Mouse (Mus musculus): Measurements from ENCODE around the gene Il17ra. TPM values are rescaled to one million over a fixed set of nuclear protein-coding genes. Genes with fewer than 3 reads are reported as not detected.

Gene Il17ra
- polyA plus RNA-seq, 1 experiment from 2014 or later: 10.6 TPM

DNA sequence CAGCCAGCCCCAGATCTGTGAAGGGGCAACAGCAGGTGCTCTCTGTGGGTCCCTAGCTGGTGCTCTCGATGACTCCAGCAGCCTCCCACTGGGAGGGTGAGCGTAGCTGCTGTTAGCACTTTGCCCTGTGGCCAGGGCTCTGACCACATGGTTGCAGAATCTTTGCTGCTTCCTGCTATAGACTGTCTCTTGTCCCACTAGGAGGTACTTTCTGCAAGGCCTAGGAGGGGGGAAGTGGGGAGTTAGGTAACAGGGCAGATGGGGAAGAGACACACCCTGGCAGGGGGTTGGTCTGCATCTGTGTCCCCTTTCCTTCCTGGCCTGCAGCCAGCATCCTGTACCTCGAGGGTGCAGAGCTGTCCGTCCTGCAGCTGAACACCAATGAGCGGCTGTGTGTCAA lies 10.4 kb downstream of the Il17ra start:
- ATAC-seq (peak; percentile 55), DNase-seq (peak; percentile 74)
- Histone ChIP-seq H3K27ac (ENCODE audit: low read depth) (peak overlapping the region; percentile 31; the same call in 1 of the 2 replicates), H3K36me3 (replicated peaks; ENCODE audit: insufficient read depth, low read length) (peaks cover 46% of the 10 kb centered on the region), H3K4me3 (ENCODE audit: low read depth, low read length) (no peak overlapping the region), H3K9ac (replicated peaks) (no peak overlapping the region), H3K27me3 (ENCODE audit: insufficient read depth, low read length) (no peaks in the 10 kb centered on the region), H3K4me2 (ENCODE audit: low read depth, low read length) (peak overlapping the region; percentile 24), H3K4me1 (ENCODE audit: insufficient read depth) (peaks cover 48% of the 10 kb centered on the region), H3K9me3 (ENCODE audit: low read length) (no peaks in the 10 kb centered on the region)
- TF ChIP-seq EP300 (IDR thresholded peaks at IDR 0.05; ENCODE audit: low read depth) (no peak; the same call in 1 of the 2 replicates), CTCF (IDR thresholded peaks at IDR 0.05; ENCODE audit: low read depth) (0 out of 2 replicates have a peak, but pooled peaks have one; percentile 5)
- WGBS (ENCODE audit: insufficient replicate concordance): 21% methylated on average over 5 of the region's 5 CpGs

DNA sequence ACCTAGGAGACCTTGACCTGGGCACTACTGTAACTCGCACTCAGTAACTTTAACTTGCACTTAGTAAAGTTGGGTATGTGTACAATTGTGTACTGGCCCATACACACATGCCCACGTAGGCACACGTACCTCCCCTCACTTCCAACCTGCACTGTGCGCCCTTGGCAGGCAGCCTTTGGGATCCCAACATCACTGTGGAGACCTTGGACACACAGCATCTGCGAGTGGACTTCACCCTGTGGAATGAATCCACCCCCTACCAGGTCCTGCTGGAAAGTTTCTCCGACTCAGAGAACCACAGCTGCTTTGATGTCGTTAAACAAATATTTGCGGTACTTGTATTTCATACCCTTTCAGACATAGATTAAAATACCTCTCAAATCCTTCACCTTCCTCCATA lies 12.2 kb downstream of the Il17ra start:
- H3K4me1 ChIP-seq (ENCODE audit: insufficient read depth): peaks cover 40% of the 10 kb centered on the region
- no peak; the same call in 1 of the 2 replicates for TF ChIP-seq EP300 (IDR thresholded peaks at IDR 0.05; ENCODE audit: low read depth)
- no peak for TF ChIP-seq CTCF (IDR thresholded peaks at IDR 0.05; ENCODE audit: low read depth)
- H3K36me3 ChIP-seq (replicated peaks; ENCODE audit: insufficient read depth, low read length): peaks cover 62% of the 10 kb centered on the region
- no peak overlapping the region for H3K4me3 ChIP-seq (ENCODE audit: low read depth, low read length)
- ATAC-seq: peak; percentile 77
- H3K27ac ChIP-seq (ENCODE audit: low read depth): peak overlapping the region; percentile 68
- no peaks in the 10 kb centered on the region for H3K9me3 ChIP-seq (ENCODE audit: low read length)
- no peaks in the 10 kb centered on the region for H3K27me3 ChIP-seq (ENCODE audit: insufficient read depth, low read length)
- 71% methylated on average over 8 of the region's 8 CpGs for WGBS (ENCODE audit: insufficient replicate concordance)
- H3K9ac ChIP-seq (replicated peaks): no peak overlapping the region
- peak; percentile 57 for DNase-seq
- no peak overlapping the region for H3K4me2 ChIP-seq (ENCODE audit: low read depth, low read length)

DNA sequence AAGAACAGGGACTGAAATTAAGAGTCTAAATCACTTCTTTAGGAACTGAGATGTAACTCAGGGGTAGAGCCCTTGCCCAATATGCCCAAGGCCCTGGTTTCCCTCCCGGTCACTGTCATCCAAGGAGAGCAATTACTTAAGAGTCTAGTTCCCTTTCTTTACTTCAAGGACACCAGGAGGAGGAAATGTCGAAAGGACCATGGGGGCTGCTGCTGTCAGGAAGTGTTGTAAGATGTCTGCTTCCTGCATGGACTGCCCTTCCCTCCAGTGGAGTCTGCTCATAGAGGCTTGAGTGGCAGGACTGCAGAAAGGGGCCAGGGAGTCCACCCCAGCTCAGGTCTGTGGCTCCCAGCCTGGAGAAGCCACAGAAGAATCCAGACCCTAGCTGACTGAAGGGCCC lies 16.3 kb downstream of the Il17ra start:
- ATAC-seq (no peak), DNase-seq (peak; percentile 41)
- Histone ChIP-seq H3K4me3 (ENCODE audit: low read depth, low read length) (no peak overlapping the region), H3K9ac (replicated peaks) (no peak overlapping the region), H3K9me3 (ENCODE audit: low read length) (no peaks in the 10 kb centered on the region), H3K4me2 (ENCODE audit: low read depth, low read length) (no peak overlapping the region), H3K4me1 (ENCODE audit: insufficient read depth) (peaks cover 20% of the 10 kb centered on the region), H3K27ac (ENCODE audit: low read depth) (no peak overlapping the region), H3K27me3 (ENCODE audit: insufficient read depth, low read length) (no peaks in the 10 kb centered on the region), H3K36me3 (replicated peaks; ENCODE audit: insufficient read depth, low read length) (peaks cover 82% of the 10 kb centered on the region)
- TF ChIP-seq EP300 (IDR thresholded peaks at IDR 0.05; ENCODE audit: low read depth) (peak; percentile 48), CTCF (IDR thresholded peaks at IDR 0.05; ENCODE audit: low read depth) (no peak)
- WGBS (ENCODE audit: insufficient replicate concordance): 38% methylated on average over 2 of the region's 2 CpGs

DNA sequence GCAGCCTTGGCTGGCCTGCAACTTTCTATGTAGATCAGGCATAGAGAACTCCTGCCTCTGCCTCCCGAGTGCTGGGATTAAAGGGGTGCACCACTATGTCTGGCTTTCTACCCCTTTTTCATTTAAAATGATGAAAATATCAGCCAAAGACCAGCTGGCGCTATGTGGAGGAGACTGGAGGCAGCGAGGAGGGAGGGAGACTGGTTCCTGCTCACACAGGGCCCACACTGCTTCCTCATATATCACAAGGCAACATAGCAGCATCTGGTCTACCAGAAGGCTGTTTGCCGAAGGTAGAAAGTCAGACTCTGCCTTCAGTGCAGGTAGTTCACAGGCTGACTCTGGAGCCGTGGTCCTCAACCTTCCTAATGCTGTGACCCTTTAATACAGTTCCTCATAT lies 17.3 kb downstream of the Il17ra start:
- Histone ChIP-seq H3K4me1 (ENCODE audit: insufficient read depth) (peaks cover 26% of the 10 kb centered on the region), H3K4me3 (ENCODE audit: low read depth, low read length) (no peak overlapping the region), H3K27ac (ENCODE audit: low read depth) (no peak overlapping the region), H3K9ac (replicated peaks) (no peak overlapping the region), H3K36me3 (replicated peaks; ENCODE audit: insufficient read depth, low read length) (peaks cover 74% of the 10 kb centered on the region), H3K4me2 (ENCODE audit: low read depth, low read length) (no peak overlapping the region), H3K27me3 (ENCODE audit: insufficient read depth, low read length) (no peaks in the 10 kb centered on the region), H3K9me3 (ENCODE audit: low read length) (no peaks in the 10 kb centered on the region)
- TF ChIP-seq CTCF (IDR thresholded peaks at IDR 0.05; ENCODE audit: low read depth): no peak
- no peak for TF ChIP-seq EP300 (IDR thresholded peaks at IDR 0.05; ENCODE audit: low read depth)
- 79% methylated on average over 5 of the region's 5 CpGs for WGBS (ENCODE audit: insufficient replicate concordance)
- no peak for ATAC-seq
- DNase-seq: no peak

DNA sequence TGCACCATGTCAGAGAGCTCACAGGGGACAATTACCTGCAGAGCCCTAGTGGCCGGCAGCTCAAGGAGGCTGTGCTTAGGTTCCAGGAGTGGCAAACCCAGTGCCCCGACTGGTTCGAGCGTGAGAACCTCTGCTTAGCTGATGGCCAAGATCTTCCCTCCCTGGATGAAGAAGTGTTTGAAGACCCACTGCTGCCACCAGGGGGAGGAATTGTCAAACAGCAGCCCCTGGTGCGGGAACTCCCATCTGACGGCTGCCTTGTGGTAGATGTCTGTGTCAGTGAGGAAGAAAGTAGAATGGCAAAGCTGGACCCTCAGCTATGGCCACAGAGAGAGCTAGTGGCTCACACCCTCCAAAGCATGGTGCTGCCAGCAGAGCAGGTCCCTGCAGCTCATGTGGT lies 18.5 kb downstream of the Il17ra start:
- DNase-seq: peak; percentile 51
- H3K4me2 ChIP-seq (ENCODE audit: low read depth, low read length): no peak overlapping the region
- peaks cover 62% of the 10 kb centered on the region for H3K36me3 ChIP-seq (replicated peaks; ENCODE audit: insufficient read depth, low read length)
- no peak overlapping the region for H3K9ac ChIP-seq (replicated peaks)
- H3K27ac ChIP-seq (ENCODE audit: low read depth): no peak overlapping the region
- no peak overlapping the region for H3K4me3 ChIP-seq (ENCODE audit: low read depth, low read length)
- no peaks in the 10 kb centered on the region for H3K9me3 ChIP-seq (ENCODE audit: low read length)
- no peaks in the 10 kb centered on the region for H3K27me3 ChIP-seq (ENCODE audit: insufficient read depth, low read length)
- ATAC-seq: no peak
- TF ChIP-seq EP300 (IDR thresholded peaks at IDR 0.05; ENCODE audit: low read depth) (no peak), CTCF (IDR thresholded peaks at IDR 0.05; ENCODE audit: low read depth) (peak; percentile 67)
- WGBS (ENCODE audit: insufficient replicate concordance): 86% methylated on average over 6 of the region's 6 CpGs
- peaks cover 36% of the 10 kb centered on the region for H3K4me1 ChIP-seq (ENCODE audit: insufficient read depth)

DNA sequence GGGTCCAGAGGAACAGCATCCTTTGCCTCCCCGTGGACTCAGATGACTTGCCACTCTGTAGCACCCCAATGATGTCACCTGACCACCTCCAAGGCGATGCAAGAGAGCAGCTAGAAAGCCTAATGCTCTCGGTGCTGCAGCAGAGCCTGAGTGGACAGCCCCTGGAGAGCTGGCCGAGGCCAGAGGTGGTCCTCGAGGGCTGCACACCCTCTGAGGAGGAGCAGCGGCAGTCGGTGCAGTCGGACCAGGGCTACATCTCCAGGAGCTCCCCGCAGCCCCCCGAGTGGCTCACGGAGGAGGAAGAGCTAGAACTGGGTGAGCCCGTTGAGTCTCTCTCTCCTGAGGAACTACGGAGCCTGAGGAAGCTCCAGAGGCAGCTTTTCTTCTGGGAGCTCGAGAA lies 19.0 kb downstream of the Il17ra start:
- no peaks in the 10 kb centered on the region for H3K27me3 ChIP-seq (ENCODE audit: insufficient read depth, low read length)
- no peak overlapping the region for H3K4me2 ChIP-seq (ENCODE audit: low read depth, low read length)
- TF ChIP-seq CTCF (IDR thresholded peaks at IDR 0.05; ENCODE audit: low read depth): no peak
- TF ChIP-seq EP300 (IDR thresholded peaks at IDR 0.05; ENCODE audit: low read depth): no peak
- no peak for DNase-seq
- no peak overlapping the region for H3K27ac ChIP-seq (ENCODE audit: low read depth)
- H3K9me3 ChIP-seq (ENCODE audit: low read length): no peaks in the 10 kb centered on the region
- H3K4me3 ChIP-seq (ENCODE audit: low read depth, low read length): no peak overlapping the region
- H3K9ac ChIP-seq (replicated peaks): no peak overlapping the region
- 92% methylated on average over 14 of the region's 14 CpGs for WGBS (ENCODE audit: insufficient replicate concordance)
- H3K4me1 ChIP-seq (ENCODE audit: insufficient read depth): peaks cover 36% of the 10 kb centered on the region
- peaks cover 58% of the 10 kb centered on the region for H3K36me3 ChIP-seq (replicated peaks; ENCODE audit: insufficient read depth, low read length)
- no peak for ATAC-seq

DNA sequence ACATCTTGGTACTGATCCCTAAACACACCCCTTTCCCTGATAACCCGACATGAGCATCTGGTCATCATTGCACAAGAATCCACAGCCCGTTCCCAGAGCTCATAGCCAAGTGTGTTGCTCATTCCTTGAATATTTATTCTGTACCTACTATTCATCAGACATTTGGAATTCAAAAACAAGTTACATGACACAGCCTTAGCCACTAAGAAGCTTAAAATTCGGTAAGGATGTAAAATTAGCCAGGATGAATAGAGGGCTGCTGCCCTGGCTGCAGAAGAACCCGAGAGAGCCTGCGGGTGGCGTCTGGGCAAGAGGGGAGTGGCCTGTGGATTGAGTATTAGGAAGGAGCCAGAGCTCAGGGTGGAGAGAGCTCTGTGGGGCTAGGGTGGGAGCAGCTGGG lies 19.7 kb downstream of the Il17ra start:
- no peak for TF ChIP-seq EP300 (IDR thresholded peaks at IDR 0.05; ENCODE audit: low read depth)
- Histone ChIP-seq H3K4me3 (ENCODE audit: low read depth, low read length) (no peak overlapping the region), H3K27me3 (ENCODE audit: insufficient read depth, low read length) (no peaks in the 10 kb centered on the region), H3K4me2 (ENCODE audit: low read depth, low read length) (no peak overlapping the region), H3K27ac (ENCODE audit: low read depth) (no peak overlapping the region), H3K9ac (replicated peaks) (no peak overlapping the region), H3K9me3 (ENCODE audit: low read length) (no peaks in the 10 kb centered on the region), H3K36me3 (replicated peaks; ENCODE audit: insufficient read depth, low read length) (peaks cover 51% of the 10 kb centered on the region), H3K4me1 (ENCODE audit: insufficient read depth) (peaks cover 36% of the 10 kb centered on the region)
- ATAC-seq (0 out of 2 replicates have a peak, but pooled peaks have one; percentile 2), DNase-seq (no peak)
- WGBS (ENCODE audit: insufficient replicate concordance): 43% methylated on average over 6 of the region's 6 CpGs

All from liver, postnatal 0 days (tissue).